Mouse (Mus musculus): Measurements from ENCODE around the gene Olfr401. TPM values are rescaled to one million over a fixed set of nuclear protein-coding genes. Genes with fewer than 3 reads are reported as not detected.
"Not testable (repeated sequence)": the region's sequence is repeated elsewhere in the genome, so short reads cannot be mapped to it uniquely, and the experiment has no call there.

The Olfr401 gene
- not detected for total RNA-seq (2021)

DNA sequence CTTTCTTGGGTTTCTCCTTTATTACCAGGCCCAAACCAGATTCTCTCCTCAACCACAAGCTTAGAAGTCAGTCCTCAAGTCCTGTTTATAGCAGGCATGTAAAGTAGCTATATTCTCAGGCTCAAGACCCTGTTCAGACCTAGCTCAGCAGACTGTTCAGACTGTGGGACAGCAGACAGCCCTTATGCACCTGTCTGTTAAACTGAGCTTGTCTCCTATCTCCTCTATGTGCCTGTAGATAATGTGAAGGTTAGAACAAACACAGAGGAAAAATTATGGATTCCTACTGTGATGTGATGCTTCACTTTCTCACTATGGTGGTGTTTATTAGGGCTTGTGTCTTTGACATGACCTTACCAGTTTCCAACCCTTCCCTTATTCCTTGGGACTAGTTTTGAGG, at the start of gene Olfr401:
TSS of gene Olfr401 (plus strand) at position 301 of the 400 bp plus-strand sequence.
- DNase-seq, result no peak

DNA sequence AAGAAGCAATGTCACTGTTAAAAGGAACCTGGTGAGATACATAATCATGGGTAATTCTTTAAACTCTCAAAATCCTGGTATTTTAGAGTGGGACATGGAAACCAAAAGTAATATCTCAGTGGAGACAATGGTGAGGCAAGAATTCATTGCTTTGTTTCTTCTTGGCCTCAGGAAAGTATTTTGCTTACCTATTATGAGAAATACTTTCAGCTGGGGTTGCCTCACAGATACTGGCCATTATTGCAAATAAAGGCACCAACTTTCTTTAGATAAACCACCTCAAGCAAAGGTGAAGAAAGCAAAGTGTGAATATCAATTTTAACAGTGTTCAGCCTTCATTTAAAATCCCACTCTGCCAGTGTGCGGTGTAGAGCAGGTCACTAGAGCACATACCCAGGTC, 43.9 kb upstream of the Olfr401 start, which contains the start of gene Zfp616:
TSS of gene Zfp616 (plus strand) at position 301 of the 400 bp plus-strand sequence.
- no peak for DNase-seq
- intact Hi-C loops (cut with DNase I), result no loop called here

More for the DNA sequence above, at the start of gene Olfr401:
- intact Hi-C loops (cut with DNase I), result no loop called here

DNA sequence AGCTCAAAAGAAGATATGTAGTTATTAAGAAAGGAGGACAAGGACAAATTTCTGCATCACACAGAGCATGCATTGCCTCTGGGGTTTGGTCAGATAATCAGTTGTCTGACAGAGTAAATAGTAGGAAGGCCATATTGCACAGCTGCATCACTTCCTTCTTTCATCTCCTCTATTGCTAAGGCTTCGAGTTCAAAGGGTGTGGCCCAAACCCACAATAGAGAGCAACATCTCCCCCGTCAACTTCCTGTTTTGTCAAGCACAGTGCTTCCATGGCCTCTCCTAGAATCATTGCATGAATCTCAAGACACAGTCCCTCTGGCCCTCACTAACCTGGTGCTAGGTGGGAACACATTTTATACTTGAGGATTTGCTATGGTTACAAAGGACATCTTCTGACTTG, 12.8 kb upstream of the Olfr401 start:
- intact Hi-C loops (cut with DNase I), result no loop called here
- no peak for DNase-seq

- DNase-seq, result no peak
- intact Hi-C loops (cut with DNase I), result no loop called here
Observed at GRCm38 (mm10) chr11:74101507-74101906, 12.0 kb upstream of the Olfr401 start.

- DNase-seq, result no peak
Observed at GRCm38 (mm10) chr11:74105066-74105465, 8.4 kb upstream of the Olfr401 start.

GRCm38 (mm10) chr11:74140001-74140400, 26.5 kb downstream of the Olfr401 start:
- intact Hi-C loops (cut with DNase I); DNase-seq: not testable (repeated sequence)

More at GRCm38 (mm10) chr11:74105066-74105465, 8.4 kb upstream of the Olfr401 start:
- intact Hi-C loops (cut with DNase I), result no loop called here

DNA sequence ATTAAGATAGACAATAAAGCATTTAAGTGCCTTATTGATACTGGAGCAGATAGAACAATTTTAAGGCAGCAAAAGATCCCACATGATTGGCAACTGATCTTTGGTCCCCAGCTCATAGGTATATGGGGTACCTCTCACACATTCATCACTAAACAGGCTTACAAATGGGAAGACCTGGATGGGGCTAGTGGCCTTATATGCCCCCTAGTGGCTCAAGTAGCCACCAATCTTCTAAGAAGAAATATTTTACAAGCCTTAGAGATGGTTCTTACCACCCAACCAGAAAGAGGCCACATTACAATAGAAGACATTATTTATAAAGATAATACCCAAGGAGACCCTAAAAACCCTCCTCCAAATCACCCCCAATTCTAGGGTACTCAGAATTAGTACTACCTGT, 32.4 kb downstream of the Olfr401 start:
- intact Hi-C loops (cut with DNase I), result no loop called here
- DNase-seq, result no peak

DNA sequence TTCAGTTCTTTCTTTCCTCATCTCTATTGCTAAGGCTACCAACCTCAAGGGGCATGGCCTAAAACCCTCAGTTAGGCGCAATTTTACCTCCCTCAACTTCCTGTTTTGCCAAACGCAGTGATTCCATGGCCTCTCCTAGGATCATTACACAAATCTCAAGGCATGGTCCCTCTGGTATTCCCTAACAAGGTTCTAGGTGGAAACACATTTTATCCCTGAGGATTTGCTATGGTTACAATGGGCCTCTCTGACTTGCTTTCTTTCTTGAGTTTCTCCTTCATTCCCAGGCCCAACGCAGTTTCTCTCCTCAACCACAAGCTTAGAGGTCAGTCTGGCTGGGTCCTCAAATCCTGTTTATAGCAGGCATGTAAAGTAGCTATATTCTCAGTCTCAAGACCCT, 39.7 kb downstream of the Olfr401 start, which contains the start of gene Olfr402:
TSS of gene Olfr402 (plus strand) at position 301 of the 400 bp plus-strand sequence.
- intact Hi-C loops (cut with DNase I), result no loop called here

GRCm38 (mm10) chr11:74168771-74169170, 55.3 kb downstream of the Olfr401 start:
- intact Hi-C loops (cut with DNase I), result no loop called here
- no peak for DNase-seq

More for the DNA sequence above, 39.7 kb downstream of the Olfr401 start, which contains the start of gene Olfr402:
- no peak for DNase-seq

Other genes with a start within 250 kb of the Olfr401 start
- not detected for gene Olfr394, start 222.9 kb upstream of the Olfr401 start, total RNA-seq (2021)
- gene Olfr395, start 204.4 kb upstream of the Olfr401 start, total RNA-seq (2021), result not detected
- gene Olfr23, start 177.0 kb upstream of the Olfr401 start, total RNA-seq (2021), result not detected
- gene Olfr397, start 152.9 kb upstream of the Olfr401 start, total RNA-seq (2021), result not detected
- gene Olfr398, start 123.3 kb upstream of the Olfr401 start, total RNA-seq (2021), result not detected
- not detected for gene Olfr139, start 57.2 kb upstream of the Olfr401 start, total RNA-seq (2021)
- gene Olfr399, start 57.1 kb upstream of the Olfr401 start, total RNA-seq (2021), result not detected
- not detected for gene Zfp616, start 43.8 kb upstream of the Olfr401 start, total RNA-seq (2021)
- gene Olfr402, start 39.8 kb downstream of the Olfr401 start, total RNA-seq (2021), result not detected
- gene Olfr403, start 72.5 kb downstream of the Olfr401 start, total RNA-seq (2021), result not detected
- gene Olfr43, start 97.7 kb downstream of the Olfr401 start, total RNA-seq (2021), result not detected
- gene Olfr406, start 146.1 kb downstream of the Olfr401 start, total RNA-seq (2021), result not detected
- gene Olfr59, start 170.0 kb downstream of the Olfr401 start, total RNA-seq (2021), result not detected
- not detected for gene Olfr410, start 224.3 kb downstream of the Olfr401 start, total RNA-seq (2021)
- gene Olfr411, start 238.9 kb downstream of the Olfr401 start, total RNA-seq (2021), result not detected
- not detected for gene Olfr412, start 248.4 kb downstream of the Olfr401 start, total RNA-seq (2021)

Measured in heart, postnatal 10 days (tissue).